Mouse (Mus musculus) retina, postnatal 1 day (tissue): ENCODE data around the gene Rbms1.

Experiments used
- DNase-seq: peaks from one replicate; pipeline ENCODE4 v3.0.0-alpha.2; 2012

Rbms1 gene

GRCm38 (mm10) chr2:60748585-60748984 lies 214.4 kb downstream of the Rbms1 start:
- DNase-seq, result no peak

GRCm38 (mm10) chr2:60747590-60747989 lies 215.4 kb downstream of the Rbms1 start:
- no peak for DNase-seq

- peak; percentile 70 for DNase-seq
Measured at GRCm38 (mm10) chr2:60744674-60745073, 218.3 kb downstream of the Rbms1 start.

- no peak for DNase-seq
Measured at GRCm38 (mm10) chr2:60739389-60740137, 223.4 kb downstream of the Rbms1 start.

GRCm38 (mm10) chr2:60730929-60731328 lies 232.1 kb downstream of the Rbms1 start:
- DNase-seq, result no peak

GRCm38 (mm10) chr2:60730024-60730423 lies 233.0 kb downstream of the Rbms1 start:
- DNase-seq, result peak; percentile 32

- no peak for DNase-seq
Measured at GRCm38 (mm10) chr2:60728902-60729585, 233.9 kb downstream of the Rbms1 start.

GRCm38 (mm10) chr2:60724660-60725059 lies 238.3 kb downstream of the Rbms1 start:
- DNase-seq, result no peak

- no peak for DNase-seq
Measured at GRCm38 (mm10) chr2:60722967-60723366, 240.0 kb downstream of the Rbms1 start.

GRCm38 (mm10) chr2:60722514-60722913 lies 240.5 kb downstream of the Rbms1 start, which contains the start of gene Itgb6:
Gene Itgb6 (minus strand): TSS chr2:60722643.
- no peak for DNase-seq

GRCm38 (mm10) chr2:60720906-60721305 lies 242.1 kb downstream of the Rbms1 start:
- peak; percentile 54 for DNase-seq

GRCm38 (mm10) chr2:60720205-60720604 lies 242.8 kb downstream of the Rbms1 start:
- DNase-seq, result no peak

GRCm38 (mm10) chr2:60717348-60717747 lies 245.6 kb downstream of the Rbms1 start:
- DNase-seq, result peak; percentile 69

GRCm38 (mm10) chr2:60716549-60716948 lies 246.4 kb downstream of the Rbms1 start:
- no peak for DNase-seq

- no peak for DNase-seq
Measured at GRCm38 (mm10) chr2:60715771-60716170, 247.2 kb downstream of the Rbms1 start.

GRCm38 (mm10) chr2:60714971-60715502 lies 248.0 kb downstream of the Rbms1 start:
- DNase-seq, result no peak

GRCm38 (mm10) chr2:60714475-60714874 lies 248.5 kb downstream of the Rbms1 start:
- DNase-seq, result no peak

- DNase-seq, result peak; percentile 92
Measured at GRCm38 (mm10) chr2:60713857-60714256, 249.1 kb downstream of the Rbms1 start.

GRCm38 (mm10) chr2:60712891-60713290 lies 250.1 kb downstream of the Rbms1 start:
- DNase-seq, result no peak

- no peak for DNase-seq
Measured at GRCm38 (mm10) chr2:60712483-60712882, 250.5 kb downstream of the Rbms1 start.

- no peak for DNase-seq
Measured at GRCm38 (mm10) chr2:60711098-60711880, 251.7 kb downstream of the Rbms1 start.

- DNase-seq, result no peak
Measured at GRCm38 (mm10) chr2:60710317-60710716, 252.7 kb downstream of the Rbms1 start.

GRCm38 (mm10) chr2:60708671-60709070 lies 254.3 kb downstream of the Rbms1 start:
- DNase-seq, result no peak
